Mouse (Mus musculus): ENCODE data around the gene Ajuba. TPM values are rescaled to one million over a fixed set of nuclear protein-coding genes. Genes with fewer than 3 reads are reported as not detected.

Ajuba gene
- polyA plus RNA-seq, 1 experiment: 12.5 TPM

- no peak; the same call in 1 of the 2 replicates for TF ChIP-seq POLR2A (IDR thresholded peaks at IDR 0.05; ENCODE audit: control insufficient read depth, low read depth, low read length)
- TF ChIP-seq CTCF (IDR thresholded peaks at IDR 0.05; ENCODE audit: control insufficient read depth, insufficient read depth, insufficient replicate concordance, low read depth, low read length): no peak
- Histone ChIP-seq H3K4me3 (ENCODE audit: control insufficient read depth, low read depth, low read length) (peak overlapping the region; percentile 89), H3K27ac (ENCODE audit: control insufficient read depth, insufficient read depth, low read depth, low read length) (peak overlapping the region; percentile 74), H3K4me1 (ENCODE audit: control insufficient read depth, insufficient read depth, low read length) (peaks cover 44% of the 10 kb centered on the region), H3K36me3 (ENCODE audit: control insufficient read depth, insufficient read depth, low read length) (no peaks in the 10 kb centered on the region), H3K27me3 (ENCODE audit: control insufficient read depth, insufficient read depth, low read length) (no peaks in the 10 kb centered on the region)
Observed at GRCm38 (mm10) chr14:54575631-54576030, 1.7 kb downstream of the Ajuba start.

- H3K27ac ChIP-seq (ENCODE audit: control insufficient read depth, insufficient read depth, low read depth, low read length): peak overlapping the region; percentile 56
- H3K4me1 ChIP-seq (ENCODE audit: control insufficient read depth, insufficient read depth, low read length): peaks cover 44% of the 10 kb centered on the region
- no peaks in the 10 kb centered on the region for H3K27me3 ChIP-seq (ENCODE audit: control insufficient read depth, insufficient read depth, low read length)
- no peaks in the 10 kb centered on the region for H3K36me3 ChIP-seq (ENCODE audit: control insufficient read depth, insufficient read depth, low read length)
- no peak for TF ChIP-seq CTCF (IDR thresholded peaks at IDR 0.05; ENCODE audit: control insufficient read depth, insufficient read depth, insufficient replicate concordance, low read depth, low read length)
- no peak for TF ChIP-seq POLR2A (IDR thresholded peaks at IDR 0.05; ENCODE audit: control insufficient read depth, low read depth, low read length)
- H3K4me3 ChIP-seq (ENCODE audit: control insufficient read depth, low read depth, low read length): peak overlapping the region; percentile 89
Observed at GRCm38 (mm10) chr14:54575031-54575430, 2.3 kb downstream of the Ajuba start.

- H3K4me3 ChIP-seq (ENCODE audit: control insufficient read depth, low read depth, low read length): no peak overlapping the region
- H3K27ac ChIP-seq (ENCODE audit: control insufficient read depth, insufficient read depth, low read depth, low read length): no peak overlapping the region
- TF ChIP-seq CTCF (IDR thresholded peaks at IDR 0.05; ENCODE audit: control insufficient read depth, insufficient read depth, insufficient replicate concordance, low read depth, low read length): no peak
- no peak for TF ChIP-seq POLR2A (IDR thresholded peaks at IDR 0.05; ENCODE audit: control insufficient read depth, low read depth, low read length)
- no peaks in the 10 kb centered on the region for H3K36me3 ChIP-seq (ENCODE audit: control insufficient read depth, insufficient read depth, low read length)
- no peaks in the 10 kb centered on the region for H3K27me3 ChIP-seq (ENCODE audit: control insufficient read depth, insufficient read depth, low read length)
- peaks cover 44% of the 10 kb centered on the region for H3K4me1 ChIP-seq (ENCODE audit: control insufficient read depth, insufficient read depth, low read length)
Observed at GRCm38 (mm10) chr14:54574253-54574652, 3.1 kb downstream of the Ajuba start.

- TF ChIP-seq CTCF (IDR thresholded peaks at IDR 0.05; ENCODE audit: control insufficient read depth, insufficient read depth, insufficient replicate concordance, low read depth, low read length) (no peak), POLR2A (IDR thresholded peaks at IDR 0.05; ENCODE audit: control insufficient read depth, low read depth, low read length) (no peak)
- no peak overlapping the region for H3K4me3 ChIP-seq (ENCODE audit: control insufficient read depth, low read depth, low read length)
- H3K27ac ChIP-seq (ENCODE audit: control insufficient read depth, insufficient read depth, low read depth, low read length): no peak overlapping the region
- no peaks in the 10 kb centered on the region for H3K27me3 ChIP-seq (ENCODE audit: control insufficient read depth, insufficient read depth, low read length)
- H3K36me3 ChIP-seq (ENCODE audit: control insufficient read depth, insufficient read depth, low read length): no peaks in the 10 kb centered on the region
- H3K4me1 ChIP-seq (ENCODE audit: control insufficient read depth, insufficient read depth, low read length): peaks cover 45% of the 10 kb centered on the region
Observed at GRCm38 (mm10) chr14:54572790-54573736, 4.3 kb downstream of the Ajuba start.

GRCm38 (mm10) chr14:54572122-54572521, 5.2 kb downstream of the Ajuba start:
- Histone ChIP-seq H3K36me3 (ENCODE audit: control insufficient read depth, insufficient read depth, low read length) (no peaks in the 10 kb centered on the region), H3K27ac (ENCODE audit: control insufficient read depth, insufficient read depth, low read depth, low read length) (no peak overlapping the region), H3K4me3 (ENCODE audit: control insufficient read depth, low read depth, low read length) (no peak overlapping the region), H3K27me3 (ENCODE audit: control insufficient read depth, insufficient read depth, low read length) (no peaks in the 10 kb centered on the region), H3K4me1 (ENCODE audit: control insufficient read depth, insufficient read depth, low read length) (peaks cover 37% of the 10 kb centered on the region)
- TF ChIP-seq POLR2A (IDR thresholded peaks at IDR 0.05; ENCODE audit: control insufficient read depth, low read depth, low read length): no peak
- TF ChIP-seq CTCF (IDR thresholded peaks at IDR 0.05; ENCODE audit: control insufficient read depth, insufficient read depth, insufficient replicate concordance, low read depth, low read length): no peak

- TF ChIP-seq CTCF (IDR thresholded peaks at IDR 0.05; ENCODE audit: control insufficient read depth, insufficient read depth, insufficient replicate concordance, low read depth, low read length) (no peak), POLR2A (IDR thresholded peaks at IDR 0.05; ENCODE audit: control insufficient read depth, low read depth, low read length) (no peak)
- Histone ChIP-seq H3K27ac (ENCODE audit: control insufficient read depth, insufficient read depth, low read depth, low read length) (peak overlapping the region; percentile 17; the same call in 1 of the 2 replicates), H3K36me3 (ENCODE audit: control insufficient read depth, insufficient read depth, low read length) (no peaks in the 10 kb centered on the region), H3K27me3 (ENCODE audit: control insufficient read depth, insufficient read depth, low read length) (no peaks in the 10 kb centered on the region), H3K4me1 (ENCODE audit: control insufficient read depth, insufficient read depth, low read length) (peaks cover 15% of the 10 kb centered on the region), H3K4me3 (ENCODE audit: control insufficient read depth, low read depth, low read length) (no peak overlapping the region)
Observed at GRCm38 (mm10) chr14:54569451-54570392, 7.6 kb downstream of the Ajuba start.
